Mouse (Mus musculus) liver, postnatal 0 days (tissue): Measurements from ENCODE around the gene Limd1. TPM values are rescaled to one million over a fixed set of nuclear protein-coding genes. Genes with fewer than 3 reads are reported as not detected.

Experiments used
- ATAC-seq: fragments of 200-750 bp; cut with Nextera tagmentation; 2 replicates; pipeline ENCODE4 v1.8.0; 2017; ENCODE audit warnings: mild to moderate bottlenecking, moderate library complexity
- DNase-seq: peaks from one replicate; pipeline ENCODE4 v3.0.0-alpha.2; 2016
- H3K27ac ChIP-seq: fragments of 300-500 bp; sonication (generic); 2 replicates; pipeline ENCODE4 v1.5.1; 2014; ENCODE audit warnings: antibody characterized with exemption, moderate library complexity, mild to moderate bottlenecking, low read depth
- H3K27me3 ChIP-seq: fragments of 300-500 bp; sonication (generic); 2 replicates; pipeline ENCODE4 v1.6.1; 2014; ENCODE audit warnings: low read length, control low read depth, mixed read lengths; ENCODE audit not compliant: insufficient read depth
- H3K36me3 ChIP-seq: fragments of 300-500 bp; sonication (generic); replicated peaks from 2 replicates; pipeline ENCODE4 v1.6.1; 2014; ENCODE audit warnings: mild to moderate bottlenecking, control low read depth, low read length, moderate library complexity, mixed read lengths; ENCODE audit not compliant: insufficient read depth
- H3K4me1 ChIP-seq: fragments of 300-500 bp; sonication (generic); 2 replicates; pipeline ENCODE4 v1.6.1; 2014; ENCODE audit warnings: antibody characterized with exemption, mild to moderate bottlenecking, control low read depth; ENCODE audit not compliant: insufficient read depth
- H3K4me2 ChIP-seq: fragments of 300-500 bp; sonication (generic); 2 replicates; pipeline ENCODE4 v1.6.1; 2014; ENCODE audit warnings: low read depth, mild to moderate bottlenecking, low read length, moderate library complexity, mixed read lengths
- H3K4me3 ChIP-seq: fragments of 300-500 bp; sonication (generic); 2 replicates; pipeline ENCODE4 v1.5.1; 2014; ENCODE audit warnings: low read depth, low read length
- H3K9ac ChIP-seq: fragments of 300-500 bp; sonication (generic); replicated peaks from 2 replicates; pipeline ENCODE4 v1.6.1; 2014; ENCODE audit warnings: mild to moderate bottlenecking, moderate library complexity
- H3K9me3 ChIP-seq: fragments of 300-500 bp; sonication (generic); 2 replicates; pipeline ENCODE4 v1.6.1; 2016; ENCODE audit warnings: mild to moderate bottlenecking, control low read depth, low read length, mixed read lengths
- CTCF ChIP-seq: sonication (generic); IDR thresholded peaks from 2 replicates; pipeline ENCODE4 v1.5.1; 2016; ENCODE audit warnings: antibody characterized with exemption, low read depth
- EP300 ChIP-seq: IDR thresholded peaks from 2 replicates; pipeline ENCODE4 v1.6.1; 2016; ENCODE audit warnings: antibody characterized with exemption, low read depth, mild to moderate bottlenecking
- WGBS: fragments of 180-500 bp; shearing (Covaris S2); extraction: QIAGEN DNeasy Blood & Tissue Kit; methylation state at CpG from one replicate; pipeline ENCODE4 v1.1.7; 2014; ENCODE audit not compliant: insufficient replicate concordance; 5-methylcytosine and 5-hydroxymethylcytosine counted together
- polyA plus RNA-seq: library from polyadenylated mRNA; unstranded; fragments of >200 nt; fragmentation: Nextera tagmentation; extraction: Ambion mirVana; gene quantifications from 2 replicates; pipeline ENCODE4 v1.2.1, GENCODE M21; 2015

The Limd1 gene
- polyA plus RNA-seq, 1 experiment from 2014 or later, result 12.4 TPM

- no peak for DNase-seq
- TF ChIP-seq EP300, result peak; percentile 85
- TF ChIP-seq CTCF, result no peak
- Histone ChIP-seq H3K27me3 (no peaks in the 10 kb centered on the region), H3K36me3 (no peaks in the 10 kb centered on the region), H3K4me2 (peak overlapping the region; percentile 11; the same call in 1 of the 2 replicates), H3K27ac (no peak overlapping the region), H3K4me3 (no peak overlapping the region), H3K4me1 (peaks cover 6% of the 10 kb centered on the region; the same call in 1 of the 2 replicates), H3K9ac (no peak overlapping the region), H3K9me3 (no peaks in the 10 kb centered on the region)
- 40% methylated on average over 5 of the region's 5 CpGs for WGBS
- peak; percentile 44; the same call in 1 of the 2 replicates for ATAC-seq
These were observed 10.0 kb upstream of the Limd1 start for GRCm38 (mm10) chr9:123468406-123469085.

GRCm38 (mm10) chr9:123469087-123469486, 9.4 kb upstream of the Limd1 start:
- no peak overlapping the region for H3K4me3 ChIP-seq
- no peak for TF ChIP-seq CTCF
- TF ChIP-seq EP300, result no peak
- no peaks in the 10 kb centered on the region for H3K9me3 ChIP-seq
- H3K27ac ChIP-seq, result no peak overlapping the region
- no peaks in the 10 kb centered on the region for H3K27me3 ChIP-seq
- no peak for DNase-seq
- no peak overlapping the region for H3K9ac ChIP-seq
- H3K36me3 ChIP-seq, result no peaks in the 10 kb centered on the region
- H3K4me1 ChIP-seq, result peaks cover 7% of the 10 kb centered on the region; the same call in 1 of the 2 replicates
- no peak overlapping the region for H3K4me2 ChIP-seq
- no peak for ATAC-seq

DNA sequence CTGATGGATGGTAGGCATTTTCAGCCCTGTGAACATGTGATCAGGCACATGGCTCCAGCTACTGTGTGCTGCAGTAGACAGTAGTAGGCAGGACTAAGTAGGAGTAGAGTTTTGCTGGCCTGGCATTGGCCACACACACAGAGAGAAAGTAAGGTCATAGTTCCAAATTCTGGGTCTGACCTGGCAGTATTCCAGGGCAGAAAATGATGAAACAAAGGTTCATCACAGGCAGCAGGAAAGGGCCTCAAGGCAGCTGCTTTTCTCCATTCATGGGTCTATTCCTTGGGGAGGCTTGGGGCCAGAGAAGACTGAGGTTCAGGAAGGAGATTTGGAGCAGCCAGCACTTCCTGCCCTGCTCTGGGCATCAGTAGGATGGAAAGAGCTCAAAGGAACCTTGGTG, 5.1 kb upstream of the Limd1 start:
- ATAC-seq, result peak; percentile 91
- Histone ChIP-seq H3K4me1 (peaks cover 7% of the 10 kb centered on the region; the same call in 1 of the 2 replicates), H3K9me3 (no peaks in the 10 kb centered on the region), H3K4me2 (no peak overlapping the region), H3K4me3 (no peak overlapping the region), H3K27ac (peak overlapping the region; percentile 84), H3K36me3 (no peaks in the 10 kb centered on the region), H3K27me3 (no peaks in the 10 kb centered on the region), H3K9ac (no peak overlapping the region)
- no peak; the same call in 1 of the 2 replicates for TF ChIP-seq EP300
- TF ChIP-seq CTCF, result no peak
- DNase-seq, result peak; percentile 65

DNA sequence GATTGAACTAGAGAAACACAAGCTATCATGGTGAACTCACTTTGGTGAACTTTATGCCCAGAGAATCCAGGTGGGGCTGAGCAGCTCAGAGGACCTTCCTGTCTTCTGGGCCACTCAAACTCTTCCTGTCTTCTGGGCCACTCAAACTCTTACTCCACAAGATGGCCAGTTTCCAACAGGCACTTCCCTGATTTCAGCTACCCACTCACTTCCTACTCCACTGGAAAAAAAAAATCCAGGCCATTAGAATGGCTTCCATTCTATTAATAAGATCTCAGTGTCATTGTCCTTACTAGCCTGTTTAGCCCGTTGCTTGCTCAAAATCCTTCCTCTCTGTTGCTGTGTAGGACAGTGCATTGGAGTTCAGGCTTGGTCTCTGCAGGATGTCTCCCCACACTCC, 2.9 kb upstream of the Limd1 start:
- no peak overlapping the region for H3K9ac ChIP-seq
- WGBS, result 78% methylated on average over 1 of the region's 1 CpGs
- TF ChIP-seq EP300 (no peak), CTCF (no peak)
- H3K27ac ChIP-seq, result no peak overlapping the region
- H3K4me3 ChIP-seq, result no peak overlapping the region
- no peaks in the 10 kb centered on the region for H3K36me3 ChIP-seq
- peaks cover 24% of the 10 kb centered on the region for H3K4me1 ChIP-seq
- no peak overlapping the region for H3K4me2 ChIP-seq
- DNase-seq (peak; percentile 8), ATAC-seq (no peak)
- H3K27me3 ChIP-seq, result no peaks in the 10 kb centered on the region
- H3K9me3 ChIP-seq, result no peaks in the 10 kb centered on the region

- WGBS, result 3% methylated on average over 20 of the region's 29 CpGs
- Histone ChIP-seq H3K27ac (peak overlapping the region; percentile 67), H3K4me2 (peak overlapping the region; percentile 76), H3K9ac (peak overlapping the region; percentile 52; the same call in 1 of the 2 replicates), H3K4me1 (peaks cover 43% of the 10 kb centered on the region), H3K36me3 (peaks cover 11% of the 10 kb centered on the region; the same call in 1 of the 2 replicates), H3K4me3 (peak overlapping the region; percentile 47), H3K27me3 (no peaks in the 10 kb centered on the region), H3K9me3 (no peaks in the 10 kb centered on the region)
- ATAC-seq (peak; percentile 26), DNase-seq (peak; percentile 40)
- TF ChIP-seq EP300, result no peak
- peak; percentile 74 for TF ChIP-seq CTCF
These were observed 398 bp upstream of the Limd1 start for GRCm38 (mm10) chr9:123478031-123478585.

DNA sequence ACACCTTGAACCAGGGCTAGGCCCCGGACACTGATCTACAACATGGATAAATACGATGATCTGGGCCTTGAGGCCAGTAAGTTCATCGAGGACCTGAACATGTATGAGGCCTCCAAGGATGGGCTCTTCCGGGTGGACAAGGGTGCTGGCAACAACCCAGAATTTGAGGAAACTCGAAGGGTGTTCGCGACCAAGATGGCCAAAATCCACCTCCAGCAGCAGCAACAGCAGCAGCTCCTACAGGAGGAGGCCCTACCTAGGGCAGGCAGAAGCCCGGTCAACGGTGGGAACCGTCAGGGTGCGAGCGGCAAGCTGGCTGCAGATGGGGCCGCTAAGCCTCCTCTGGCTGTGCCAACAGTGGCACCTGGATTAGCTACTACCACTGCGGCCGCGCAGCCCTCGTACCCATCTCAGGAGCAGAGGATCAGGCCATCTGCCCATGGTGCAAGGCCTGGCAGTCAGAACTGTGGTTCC, 727 bp downstream of the Limd1 start:
- H3K36me3 ChIP-seq, result peaks cover 14% of the 10 kb centered on the region; the same call in 1 of the 2 replicates
- H3K27ac ChIP-seq, result peak overlapping the region; percentile 96
- no peaks in the 10 kb centered on the region for H3K9me3 ChIP-seq
- peaks cover 49% of the 10 kb centered on the region for H3K4me1 ChIP-seq
- peak overlapping the region; percentile 87 for H3K9ac ChIP-seq
- no peak; the same call in 1 of the 2 replicates for TF ChIP-seq CTCF
- DNase-seq (peak; percentile 47), ATAC-seq (peak; percentile 4; the same call in 1 of the 2 replicates)
- WGBS, result 18% methylated on average over 17 of the region's 17 CpGs
- peak overlapping the region; percentile 83 for H3K4me3 ChIP-seq
- H3K27me3 ChIP-seq, result no peaks in the 10 kb centered on the region
- H3K4me2 ChIP-seq, result peak overlapping the region; percentile 92
